Comparison of ENCODE assay signal across 18 mouse cellular contexts in the genomic region with DNA sequence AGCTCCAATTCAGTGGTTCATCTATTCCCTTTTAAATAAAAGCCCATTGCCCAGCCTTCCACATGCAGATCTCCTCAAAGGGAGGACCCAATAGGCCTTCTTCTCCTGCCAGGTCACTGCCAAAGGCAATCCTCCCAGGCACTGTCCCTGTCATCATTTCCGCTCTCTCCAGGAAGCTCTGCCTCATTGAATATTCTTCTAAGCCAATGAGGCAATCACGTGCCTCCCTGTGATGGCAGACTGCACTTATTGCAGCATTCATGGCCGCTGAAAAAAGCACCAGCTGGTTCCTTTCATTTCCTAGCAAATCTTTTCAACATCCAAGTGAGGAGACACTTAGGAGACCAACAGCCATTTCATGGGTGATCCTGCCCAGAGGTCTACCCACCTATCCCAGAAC.
DNase-seq lines count a peak whose midpoint lies in the region; ATAC-seq and TF ChIP-seq lines count a peak whose summit lies in the region.
"Had no signal": no experiment of that assay in that cellular context is flagged by ENCODE, and none has a peak within 500 bp of the region (broad histone marks: within the 10 kb centered on the region; RNA-seq: fewer than 3 reads in every experiment).

No protein-coding gene starts in this region.

- no peak overlapping the region for H3K27ac ChIP-seq in heart, embryonic 12.5 days (ENCODE audit: poor library complexity, severe bottlenecking)
- no peak overlapping the region for H3K27ac ChIP-seq in forebrain, postnatal 0 days (ENCODE audit: low read depth, low read length)
- H3K27ac ChIP-seq in midbrain, embryonic 14.5 days (replicated peaks; ENCODE audit: low read depth, low read length), result peak overlapping the region; percentile 63
- H3K27ac ChIP-seq in embryonic facial prominence, embryonic 10.5 days (replicated peaks), result no peak overlapping the region
- H3K27ac ChIP-seq: embryonic facial prominence, embryonic 12.5 days; heart, embryonic 13.5 days; kidney, embryonic 15.5 days; limb, embryonic 10.5 days; liver, embryonic 14.5 days had no signal

- 61% methylated on average over 3 of the region's 3 CpGs for WGBS in heart, embryonic 12.5 days
- 11% methylated on average over 3 of the region's 3 CpGs for WGBS in forebrain, postnatal 0 days
- 11% methylated on average over 3 of the region's 3 CpGs for WGBS in midbrain, embryonic 14.5 days
- 67% methylated on average over 3 of the region's 3 CpGs for WGBS in embryonic facial prominence, embryonic 10.5 days

- peak; percentile 5 to 10 for DNase-seq in heart, adult 18-20 months
- DNase-seq in MN1 (ENCODE audit: low spot score), result peak; percentile 69
- peak; percentile 53 for DNase-seq in forebrain, postnatal 0 days
- DNase-seq in midbrain, embryonic 14.5 days, result peak; percentile 76
- DNase-seq in embryonic facial prominence, embryonic 10.5 days (ENCODE audit: low spot score), result no peak
- no peak for DNase-seq in layer of hippocampus, postnatal 36 days
- no peak for DNase-seq in frontal cortex, adult 2 months (ENCODE audit: extremely low spot score in 1 of 2, low spot score in 1 of 2)
- DNase-seq: cerebellum, adult 9-10 months; lung, postnatal 4 days had no signal

- H3K4me2 ChIP-seq in heart, embryonic 12.5 days, result no peak overlapping the region
- H3K4me2 ChIP-seq in forebrain, postnatal 0 days (ENCODE audit: low read depth), result no peak overlapping the region
- H3K4me2 ChIP-seq in midbrain, embryonic 14.5 days (ENCODE audit: low read length), result peak overlapping the region; percentile 19
- H3K4me2 ChIP-seq: embryonic facial prominence, embryonic 12.5 days; heart, embryonic 13.5 days; kidney, embryonic 15.5 days had no signal

- H3K9me3 ChIP-seq in heart, embryonic 12.5 days (replicated peaks), result no peaks in the 10 kb centered on the region
- no peaks in the 10 kb centered on the region for H3K9me3 ChIP-seq in forebrain, postnatal 0 days (ENCODE audit: low read length)
- no peaks in the 10 kb centered on the region for H3K9me3 ChIP-seq in midbrain, embryonic 14.5 days (ENCODE audit: control insufficient read depth, low read length)
- H3K9me3 ChIP-seq in embryonic facial prominence, embryonic 10.5 days, result no peaks in the 10 kb centered on the region
- H3K9me3 ChIP-seq: embryonic facial prominence, embryonic 12.5 days; G1E; heart, embryonic 13.5 days; kidney, embryonic 15.5 days; limb, embryonic 10.5 days had no signal

- H3K36me3 ChIP-seq in heart, embryonic 12.5 days, result no peaks in the 10 kb centered on the region
- no peaks in the 10 kb centered on the region for H3K36me3 ChIP-seq in forebrain, postnatal 0 days (ENCODE audit: insufficient read depth)
- no peaks in the 10 kb centered on the region for H3K36me3 ChIP-seq in midbrain, embryonic 14.5 days (ENCODE audit: control insufficient read depth, insufficient read depth, low read length)
- no peaks in the 10 kb centered on the region for H3K36me3 ChIP-seq in embryonic facial prominence, embryonic 10.5 days (replicated peaks)
- H3K36me3 ChIP-seq: embryonic facial prominence, embryonic 12.5 days; G1E; heart, embryonic 13.5 days; kidney, embryonic 15.5 days; limb, embryonic 10.5 days had no signal

- ATAC-seq in heart, embryonic 12.5 days (ENCODE audit: insufficient number of reproducible peaks, low FRiP score), result no peak
- peak; percentile 87 for ATAC-seq in forebrain, postnatal 0 days
- peak; percentile 83 for ATAC-seq in midbrain, embryonic 14.5 days (ENCODE audit: low FRiP score, low TSS enrichment)
- ATAC-seq: activated CD4-positive, CD25-positive, alpha-beta regulatory T cell, adult 4 months; inflammation-experienced regulatory T-cells, adult 6 months had no signal

- H3K4me1 ChIP-seq in heart, embryonic 12.5 days (replicated peaks), result no peaks in the 10 kb centered on the region
- H3K4me1 ChIP-seq in forebrain, postnatal 0 days (ENCODE audit: insufficient read depth), result no peaks in the 10 kb centered on the region
- peaks cover 20% of the 10 kb centered on the region; the same call in 1 of the 2 replicates for H3K4me1 ChIP-seq in midbrain, embryonic 14.5 days (ENCODE audit: control insufficient read depth, insufficient read depth, low read length)
- H3K4me1 ChIP-seq in embryonic facial prominence, embryonic 10.5 days, result no peaks in the 10 kb centered on the region
- H3K4me1 ChIP-seq: embryonic facial prominence, embryonic 12.5 days; heart, embryonic 13.5 days; limb, embryonic 10.5 days had no signal

- TF ChIP-seq CTCF in forebrain, postnatal 0 days (IDR thresholded peaks at IDR 0.05; ENCODE audit: low read depth), result no peak

- H3K27me3 ChIP-seq in heart, embryonic 12.5 days (replicated peaks), result no peaks in the 10 kb centered on the region
- H3K27me3 ChIP-seq in forebrain, postnatal 0 days (ENCODE audit: insufficient read depth, low read length), result no peaks in the 10 kb centered on the region
- no peaks in the 10 kb centered on the region for H3K27me3 ChIP-seq in midbrain, embryonic 14.5 days (ENCODE audit: control insufficient read depth, insufficient read depth, low read length)
- no peaks in the 10 kb centered on the region for H3K27me3 ChIP-seq in embryonic facial prominence, embryonic 10.5 days (replicated peaks; ENCODE audit: low read depth, poor library complexity, severe bottlenecking)
- H3K27me3 ChIP-seq: embryonic facial prominence, embryonic 12.5 days; heart, embryonic 13.5 days; kidney, embryonic 15.5 days had no signal

- H3K9ac ChIP-seq in heart, embryonic 12.5 days, result no peak overlapping the region
- H3K9ac ChIP-seq in forebrain, postnatal 0 days, result no peak overlapping the region
- H3K9ac ChIP-seq in midbrain, embryonic 14.5 days (replicated peaks; ENCODE audit: low read length), result no peak overlapping the region
- H3K9ac ChIP-seq: embryonic facial prominence, embryonic 12.5 days; heart, embryonic 13.5 days; kidney, embryonic 15.5 days; liver, embryonic 14.5 days had no signal

- H3K4me3 ChIP-seq in heart, embryonic 12.5 days, result no peak overlapping the region
- no peak overlapping the region for H3K4me3 ChIP-seq in forebrain, postnatal 0 days (ENCODE audit: low read depth, low read length)
- no peak overlapping the region for H3K4me3 ChIP-seq in midbrain, embryonic 14.5 days (replicated peaks; ENCODE audit: low read depth, low read length)
- H3K4me3 ChIP-seq in embryonic facial prominence, embryonic 10.5 days, result no peak overlapping the region
- H3K4me3 ChIP-seq: embryonic facial prominence, embryonic 12.5 days; heart, embryonic 13.5 days; kidney, embryonic 15.5 days; limb, embryonic 10.5 days had no signal

Comparison
In these comparisons a context has a peak if more than half of its experiments do, and no peak if none do; other contexts are left out.
1. DNase-seq: peak in heart, adult 18-20 months (2 of 2), MN1 (single experiment), forebrain, postnatal 0 days (single experiment) and midbrain, embryonic 14.5 days (single experiment); none in embryonic facial prominence, embryonic 10.5 days (single experiment), layer of hippocampus, postnatal 36 days (0 of 2) and frontal cortex, adult 2 months (0 of 2).